Mouse (Mus musculus): ENCODE results near the gene Nap1l1.

GRCm38 (mm10) chr10:111445939-111446671, 26.9 kb upstream of the Nap1l1 start:
- no peak for TF ChIP-seq CTCF (IDR thresholded peaks at IDR 0.05; ENCODE audit: insufficient read depth, low read depth, low read length)
- no peak for TF ChIP-seq POLR2A (IDR thresholded peaks at IDR 0.05; ENCODE audit: insufficient read depth, low read depth, low read length)

All from olfactory bulb, adult 2 months (tissue).